Comparison of ENCODE assay signal across 8 mouse cellular contexts in genomic region chr11:73018471-73019146, GRCm38 (mm10). TPM values are rescaled to one million over a fixed set of nuclear protein-coding genes. Genes with fewer than 3 reads are reported as not detected.
DNase-seq lines count a peak whose midpoint lies in the region; ATAC-seq lines count a peak whose summit lies in the region.

Camkk1 (plus strand) TSS chr11:73019008.

- DNase-seq in adipocyte (ENCODE audit: low spot score): peak; percentile 79
- peak; percentile 90 for DNase-seq in gastrocnemius, postnatal 10 days
- DNase-seq in induced T-regulatory cell, adult 2 months (ENCODE audit: low read depth): peak; percentile 96
- DNase-seq in left cerebral cortex, adult 8-10 months (ENCODE audit: low spot score in 2 of 2): peak; percentile 81 to 95
- DNase-seq in right cerebral cortex, adult 2 months (ENCODE audit: low spot score in 2 of 2): peak; percentile 93 to 94
- peak; percentile 69 for DNase-seq in urinary bladder, postnatal 10 days (ENCODE audit: low spot score)

- H3K9me3 ChIP-seq in megakaryocyte, embryonic 14.5 days: no peaks in the 10 kb centered on the region

- H3K27me3 ChIP-seq in megakaryocyte, embryonic 14.5 days (replicated peaks): peaks cover 17% of the 10 kb centered on the region

- ATAC-seq in common myeloid progenitor, adult 5-6 weeks (replicated peaks; ENCODE audit: low read depth, poor library complexity, severe bottlenecking): peak; percentile 96

- H3K36me3 ChIP-seq in megakaryocyte, embryonic 14.5 days (replicated peaks; ENCODE audit: low read length): peaks cover 85% of the 10 kb centered on the region

- H3K4me1 ChIP-seq in megakaryocyte, embryonic 14.5 days: peaks cover 86% of the 10 kb centered on the region

- peak within 1 kb of the TSS; percentile 92 for H3K4me3 ChIP-seq in megakaryocyte, embryonic 14.5 days (replicated peaks)

RNA-seq across cellular contexts. Expression of gene Camkk1, which starts in this region (rescaled TPM):
- total RNA-seq in common myeloid progenitor, adult 5-6 weeks (2017): 1.6 and 1.8 TPM in 2 replicates
- total RNA-seq in gastrocnemius, postnatal 10 days (2021): 1 to 10 TPM; 1.7 to 2.2 TPM
- total RNA-seq in left cerebral cortex, adult 8-10 months (2022): 100 to 1,000 TPM; 107 to 111 (median 108) TPM
- 6.5 and 19.1 TPM in 2 replicates for polyA plus RNA-seq in megakaryocyte, embryonic 14.5 days (2012; ENCODE audit: insufficient read depth, low replicate concordance)

Comparison
In these comparisons a context has a peak if more than half of its experiments do, and no peak if none do; other contexts are left out.
1. Peak in every context shown above with its lines: DNase-seq, ATAC-seq and H3K4me3 ChIP-seq.
2. RNA of gene Camkk1 (total RNA-seq): 107 to 111 TPM in left cerebral cortex, adult 8-10 months; 1.7 to 2.2 TPM in gastrocnemius, postnatal 10 days and 1.6 to 1.8 TPM in common myeloid progenitor, adult 5-6 weeks; every median in the first group is over 10 times any median in the second.